Mouse (Mus musculus) Muller cell, postnatal 12 days (primary cell): ENCODE measurements at regions not wholly inside any gene's neighbourhood (a gene's known extent, or its start where the extent isn't known, plus 50 kb on each side); places are given as distances from the start of the nearest gene placed in this dataset.

Source experiments
- DNase-seq: peaks from one replicate; pipeline ENCODE4 v3.0.0-alpha.2; 2015; ENCODE audit errors: inconsistent ontology term

DNA sequence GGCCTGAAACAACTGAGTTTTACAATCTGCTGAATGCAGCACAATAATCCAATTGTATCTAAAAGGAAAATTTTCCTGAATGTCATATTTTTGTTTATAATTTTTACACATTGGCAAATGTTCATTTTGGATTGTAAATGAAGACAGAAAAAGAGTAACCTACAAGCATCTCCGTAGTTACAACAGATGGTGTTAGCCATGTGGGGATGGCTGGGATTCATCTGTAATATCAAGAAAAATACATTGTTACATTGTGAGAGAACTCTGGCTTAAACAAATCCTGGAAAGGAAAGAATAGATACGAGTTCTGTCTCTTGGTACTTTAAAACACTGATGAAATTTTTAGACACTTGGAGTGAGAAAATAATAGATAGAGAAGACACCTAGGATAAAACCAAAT, 1106.0 kb downstream of the Grm8 start:
- no peak for DNase-seq

DNA sequence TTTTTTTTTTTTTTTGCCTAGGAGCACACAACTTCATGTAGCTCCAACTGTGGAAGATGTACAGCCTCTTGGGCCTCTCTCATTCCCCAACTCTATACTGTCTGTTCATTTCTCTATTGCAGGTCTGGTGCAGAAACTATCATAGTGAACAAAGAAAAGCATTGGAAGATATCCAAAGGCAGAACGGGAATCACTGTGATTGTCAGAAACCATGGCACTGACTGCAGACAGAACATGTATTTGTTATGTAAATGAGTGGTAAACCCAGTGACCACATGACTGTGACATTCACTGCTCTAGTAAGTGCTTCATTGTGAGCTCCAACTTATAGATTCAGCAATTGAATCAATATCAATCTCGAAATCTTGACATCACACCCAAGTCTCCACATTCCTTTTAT, 1106.6 kb downstream of the Grm8 start:
- DNase-seq = peak; percentile 62

DNA sequence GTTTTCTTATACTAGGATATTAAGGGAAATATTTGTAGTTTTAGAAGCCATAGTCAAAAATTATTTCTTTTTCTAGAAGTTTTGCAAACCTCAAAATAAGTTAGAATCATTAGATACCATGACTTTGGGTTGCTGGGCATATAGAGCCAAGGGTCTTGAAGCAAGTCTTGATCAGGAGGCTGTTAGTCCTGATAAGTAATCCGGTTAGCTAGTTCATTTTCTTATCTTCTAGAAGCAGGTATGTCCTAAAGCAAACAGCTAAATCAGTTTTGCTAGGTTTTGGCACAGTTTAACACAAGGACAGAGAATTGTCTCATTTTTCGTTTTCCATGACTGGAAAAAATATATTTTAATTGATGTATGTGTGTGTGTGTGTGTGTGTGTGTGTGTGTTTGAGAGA, 1113.3 kb downstream of the Grm8 start:
- DNase-seq = no peak

DNA sequence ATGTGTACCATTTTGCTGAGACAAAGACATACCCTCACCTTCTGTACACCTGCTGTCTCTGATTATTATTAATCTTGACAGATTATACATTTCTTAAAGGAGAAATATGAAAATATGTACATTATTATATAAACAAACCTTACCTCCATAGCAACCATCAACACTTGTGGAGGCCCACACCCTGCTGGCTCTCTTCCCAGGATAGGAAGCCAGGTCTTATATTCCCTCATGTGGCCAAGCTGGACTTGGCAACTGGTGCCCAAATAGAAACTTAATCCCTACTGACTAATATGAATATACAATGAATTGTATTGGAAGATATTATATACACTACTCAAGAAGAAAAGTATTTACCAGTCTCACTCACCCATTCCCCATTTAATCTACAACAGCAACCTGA, 1120.5 kb downstream of the Grm8 start:
- DNase-seq = no peak

DNA sequence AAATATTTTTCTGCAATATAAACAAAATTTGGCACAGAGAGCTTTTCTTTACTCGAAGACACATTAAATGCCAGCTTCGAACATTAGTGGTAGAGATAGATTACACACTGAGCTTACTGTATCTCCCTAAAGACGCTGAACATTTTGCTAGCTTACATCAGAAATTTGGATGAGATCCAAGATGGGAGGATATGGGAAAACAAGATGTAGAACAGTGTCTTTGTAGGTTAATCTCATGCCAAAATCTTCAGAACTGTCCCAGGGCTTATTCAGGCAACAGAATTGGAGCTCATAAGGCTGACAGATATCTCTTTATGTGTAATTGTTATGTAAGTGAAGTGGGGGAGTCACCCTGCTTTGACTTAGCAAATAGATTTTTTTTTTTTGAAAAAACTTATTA, 1158.4 kb downstream of the Grm8 start:
- peak; percentile 12 for DNase-seq

DNA sequence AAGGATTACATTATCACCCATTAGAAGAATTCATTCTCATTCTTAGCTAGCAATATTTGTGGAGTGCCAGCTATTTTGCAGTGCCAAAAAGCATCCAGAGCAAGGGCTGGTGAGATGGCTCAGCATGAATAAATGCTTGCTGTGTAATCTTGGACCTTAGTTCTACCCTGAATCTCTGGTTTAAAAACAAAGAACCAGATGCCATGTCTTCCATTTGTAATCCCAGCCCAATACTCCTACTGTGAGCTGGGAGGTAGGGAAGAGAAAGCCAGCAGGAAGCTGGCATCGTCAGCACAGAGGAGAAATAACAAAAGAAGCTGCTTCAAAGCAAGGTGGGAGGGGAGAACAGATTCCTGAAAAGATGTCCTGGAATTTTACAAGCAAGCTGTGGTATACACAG, 1140.1 kb upstream of the Pot1a start:
- DNase-seq = peak; percentile 57
